12 mouse cellular contexts compared by ENCODE assay signal in the genomic region with DNA sequence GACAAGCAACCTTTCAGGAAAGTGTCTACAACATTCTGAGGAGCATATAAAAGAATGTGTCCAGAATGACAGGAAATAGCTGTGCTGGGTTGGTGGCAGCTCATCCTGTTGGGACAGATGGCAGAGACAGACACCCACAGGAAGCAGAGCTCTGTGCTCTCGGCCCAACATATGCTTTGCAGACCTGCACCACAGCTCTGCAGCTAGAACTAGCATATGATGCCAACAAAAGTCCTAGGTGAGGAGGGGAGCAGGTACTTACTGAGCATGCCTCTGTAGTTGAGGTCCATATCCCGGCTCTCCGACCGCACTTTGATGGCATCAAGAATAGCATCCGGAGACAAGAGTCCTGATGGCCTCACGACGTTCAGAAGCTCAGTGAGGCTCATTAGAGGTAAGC. TPM values are rescaled to one million over a fixed set of nuclear protein-coding genes. Genes with fewer than 3 reads are reported as not detected.
DNase-seq lines count a peak whose midpoint lies in the region; ATAC-seq lines count a peak whose summit lies in the region.
"Had no signal": no experiment of that assay in that cellular context is flagged by ENCODE, and none has a peak within 500 bp of the region (broad histone marks: within the 10 kb centered on the region; RNA-seq: fewer than 3 reads in every experiment).

No protein-coding gene starts in this region.

- 81% methylated on average over 7 of the region's 7 CpGs for WGBS in heart, embryonic 13.5 days

- no peak overlapping the region for H3K4me3 ChIP-seq in heart, embryonic 13.5 days
- H3K4me3 ChIP-seq: erythroblast, embryonic 14.5 days; liver, embryonic 13.5 days; neural tube, embryonic 12.5 days had no signal

- peaks cover 17% of the 10 kb centered on the region for H3K36me3 ChIP-seq in heart, embryonic 13.5 days

- H3K4me2 ChIP-seq in heart, embryonic 13.5 days, result no peak overlapping the region
- H3K4me2 ChIP-seq: liver, embryonic 13.5 days; neural tube, embryonic 12.5 days had no signal

- no peak overlapping the region for H3K9ac ChIP-seq in heart, embryonic 13.5 days
- H3K9ac ChIP-seq: liver, embryonic 13.5 days; neural tube, embryonic 12.5 days had no signal

- no peaks in the 10 kb centered on the region for H3K27me3 ChIP-seq in heart, embryonic 13.5 days (replicated peaks)
- H3K27me3 ChIP-seq: liver, embryonic 13.5 days; neural tube, embryonic 12.5 days had no signal

- no peaks in the 10 kb centered on the region for H3K9me3 ChIP-seq in heart, embryonic 13.5 days
- H3K9me3 ChIP-seq: liver, embryonic 13.5 days; neural tube, embryonic 12.5 days had no signal

- H3K27ac ChIP-seq in heart, embryonic 13.5 days (replicated peaks), result peak overlapping the region; percentile 39; the same call in 1 of the 2 replicates
- H3K27ac ChIP-seq: liver, embryonic 13.5 days; neural tube, embryonic 12.5 days had no signal

- intact Hi-C loops in heart, postnatal 10 days (cut with DNase I), result no loop called here
- intact Hi-C loops in left cerebral cortex, postnatal 14 days (cut with DNase I), result no loop called here

- H3K4me1 ChIP-seq in heart, embryonic 13.5 days, result peaks cover 27% of the 10 kb centered on the region

- no peak for ATAC-seq in heart, embryonic 13.5 days (ENCODE audit: extremely low read depth, insufficient number of reproducible peaks, low FRiP score, low TSS enrichment)

- no peak for DNase-seq in heart, postnatal 10 days
- DNase-seq in 416B (ENCODE audit: low read depth), result peak; percentile 93
- peak; percentile 70 to 84 for DNase-seq in cerebellum, postnatal 14 days
- peak; percentile 53 to 69 for DNase-seq in left cerebral cortex, postnatal 14 days (ENCODE audit: low spot score in 2 of 2)
- no peak for DNase-seq in ovary, postnatal 14 days (ENCODE audit: low spot score)
- DNase-seq in ovary, adult 18-20 months (ENCODE audit: low spot score), result no peak
- DNase-seq in urinary bladder, postnatal 36 days (ENCODE audit: low spot score in 2 of 2), result no peak
- DNase-seq: heart, adult 18-20 months; liver, embryonic 13.5 days had no signal

RNA-seq across cellular contexts. Expression of gene Btbd9, which starts 51.8 kb away (rescaled TPM):
- polyA plus RNA-seq in heart, embryonic 13.5 days (2015; fragmentation: Nextera tagmentation; extraction: Ambion mirVana), result 43.1 and 44.4 TPM in 2 replicates
- total RNA-seq in heart, postnatal 10 days (2021), result 10 to 100 TPM; 30.9 to 34.0 TPM
- 10 to 100 TPM; 78.9 to 95.2 TPM for total RNA-seq in left cerebral cortex, postnatal 14 days (2021)

Comparison
In these comparisons a context has a peak if more than half of its experiments do, and no peak if none do; other contexts are left out.
1. DNase-seq: peak in 416B (single experiment), cerebellum, postnatal 14 days (2 of 2) and left cerebral cortex, postnatal 14 days (2 of 2); none in heart, postnatal 10 days (0 of 2), ovary, postnatal 14 days (single experiment), ovary, adult 18-20 months (single experiment) and urinary bladder, postnatal 36 days (0 of 2).